Mouse (Mus musculus): ENCODE results near the gene Ptprg. TPM values are rescaled to one million over a fixed set of nuclear protein-coding genes. Genes with fewer than 3 reads are reported as not detected.
A peak's percentile ranks its signal among the peaks of the same experiment; 100 is the strongest.
"Not testable (repeated sequence)": the region's sequence is repeated elsewhere in the genome, so short reads cannot be mapped to it uniquely, and the experiment has no call there.

The Ptprg gene
- total RNA-seq, 2 experiments from 2014 or later: 123 TPM

- intact Hi-C loops (cut with DNase I): no loop called here
- DNase-seq (ENCODE audit: low spot score in 2 of 2): no peak
These were observed 237.9 kb downstream of the Ptprg start for GRCm38 (mm10) chr14:11791190-11791589.

- intact Hi-C loops (cut with DNase I): no loop called here
- no peak for DNase-seq (ENCODE audit: low spot score in 2 of 2)
These were observed 240.5 kb downstream of the Ptprg start for GRCm38 (mm10) chr14:11793847-11794246.

- intact Hi-C loops (cut with DNase I): no loop called here
- DNase-seq (ENCODE audit: low spot score in 2 of 2): no peak
These were observed 249.2 kb downstream of the Ptprg start for GRCm38 (mm10) chr14:11802355-11803035.

GRCm38 (mm10) chr14:11806674-11807073, 253.3 kb downstream of the Ptprg start:
- intact Hi-C loops (cut with DNase I): no loop called here
- no peak for DNase-seq (ENCODE audit: low spot score in 2 of 2)

GRCm38 (mm10) chr14:11807465-11807864, 254.1 kb downstream of the Ptprg start:
- intact Hi-C loops (cut with DNase I): no loop called here
- DNase-seq (ENCODE audit: low spot score in 2 of 2): no peak

- peak; percentile 37 to 52 for DNase-seq (ENCODE audit: low spot score in 2 of 2)
- intact Hi-C loops (cut with DNase I): loop anchor here (5.0 kb wide), 1 partner anchor 259 kb away; the partner anchor contains the start of gene Ptprg
These were observed 257.9 kb downstream of the Ptprg start for GRCm38 (mm10) chr14:11811142-11811761.

DNA sequence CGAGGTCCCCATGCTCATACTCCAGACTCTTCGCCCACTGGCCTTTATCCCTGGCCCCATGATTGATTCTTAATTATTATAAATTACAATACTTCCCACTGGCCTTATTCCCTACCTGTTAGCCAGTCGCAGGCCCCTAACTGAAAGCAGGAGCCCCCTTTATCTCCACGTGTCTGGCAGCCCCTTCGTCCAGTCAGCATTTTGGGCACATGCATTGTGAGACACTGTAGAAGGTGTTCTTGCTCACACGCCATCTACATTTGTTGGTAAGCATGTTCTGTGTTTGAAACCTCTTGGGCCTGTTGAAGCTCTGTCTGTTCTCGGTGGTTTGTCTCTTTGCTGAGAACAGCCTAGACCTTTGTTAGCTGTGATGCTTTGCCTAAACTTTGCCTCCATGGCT, 259.0 kb downstream of the Ptprg start:
- intact Hi-C loops (cut with DNase I): loop anchor here (5.0 kb wide), 1 partner anchor 260 kb away; the partner anchor contains the start of gene Ptprg
- DNase-seq (ENCODE audit: low spot score in 2 of 2): no peak

GRCm38 (mm10) chr14:11814811-11815210, 261.5 kb downstream of the Ptprg start:
- DNase-seq (ENCODE audit: low spot score in 2 of 2): not testable (repeated sequence)
- intact Hi-C loops (cut with DNase I): loop anchor here (5.0 kb wide), 1 partner anchor 263 kb away; the partner anchor contains the start of gene Ptprg

- intact Hi-C loops (cut with DNase I): no loop called here
- no peak for DNase-seq (ENCODE audit: low spot score in 2 of 2)
These were observed 263.9 kb downstream of the Ptprg start for GRCm38 (mm10) chr14:11817236-11817635.

DNA sequence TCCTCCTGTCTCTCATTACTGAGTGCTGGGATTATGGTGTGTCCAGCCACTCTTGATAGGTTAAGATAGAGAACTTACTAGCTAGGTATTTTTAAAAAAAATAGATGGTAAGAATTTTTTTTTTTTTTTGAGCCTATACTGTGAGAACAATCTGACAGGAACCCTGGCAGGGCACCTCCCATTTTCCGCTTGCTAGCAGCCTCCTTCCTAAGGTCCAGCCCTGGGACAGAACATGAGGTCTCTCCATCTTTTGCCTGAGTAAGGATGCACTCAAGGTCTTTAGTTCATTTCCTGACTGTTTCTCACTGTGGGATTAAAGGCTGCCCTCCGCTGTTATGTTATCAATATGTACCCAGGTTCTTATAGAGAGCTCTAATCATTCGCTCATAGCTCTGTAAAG, 264.7 kb downstream of the Ptprg start:
- intact Hi-C loops (cut with DNase I): no loop called here
- no peak for DNase-seq (ENCODE audit: low spot score in 2 of 2)

GRCm38 (mm10) chr14:11818721-11819120, 265.4 kb downstream of the Ptprg start:
- intact Hi-C loops (cut with DNase I): no loop called here
- no peak for DNase-seq (ENCODE audit: low spot score in 2 of 2)

- no peak for DNase-seq (ENCODE audit: low spot score in 2 of 2)
- intact Hi-C loops (cut with DNase I): no loop called here
These were observed 266.0 kb downstream of the Ptprg start for GRCm38 (mm10) chr14:11819326-11819725.

GRCm38 (mm10) chr14:11822830-11823700, 269.7 kb downstream of the Ptprg start:
- intact Hi-C loops (cut with DNase I): no loop called here
- no peak for DNase-seq (ENCODE audit: low spot score in 2 of 2)

GRCm38 (mm10) chr14:11823701-11824095, 270.4 kb downstream of the Ptprg start:
- DNase-seq (ENCODE audit: low spot score in 2 of 2): no peak
- intact Hi-C loops (cut with DNase I): no loop called here

DNA sequence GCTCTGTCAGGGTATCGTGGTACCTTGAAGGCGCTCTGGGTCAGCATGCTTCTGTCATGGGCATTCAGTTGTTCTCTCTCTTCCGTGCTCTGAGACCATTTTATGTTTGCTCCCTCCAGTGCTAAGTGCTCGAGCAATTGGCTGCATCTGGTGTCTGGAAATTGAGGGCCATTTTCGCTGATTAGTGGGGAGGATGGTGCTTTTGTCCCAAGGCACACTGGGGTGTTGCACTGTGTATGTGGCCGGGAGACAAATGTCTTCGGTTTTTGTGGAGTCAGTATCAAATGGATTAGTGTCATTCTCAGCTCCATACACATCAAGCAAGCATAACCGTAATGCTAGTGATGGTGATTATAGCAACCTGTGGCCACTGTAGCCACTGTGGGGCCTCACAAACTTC, 271.6 kb downstream of the Ptprg start:
- DNase-seq (ENCODE audit: low spot score in 2 of 2): no peak
- intact Hi-C loops (cut with DNase I): no loop called here

DNA sequence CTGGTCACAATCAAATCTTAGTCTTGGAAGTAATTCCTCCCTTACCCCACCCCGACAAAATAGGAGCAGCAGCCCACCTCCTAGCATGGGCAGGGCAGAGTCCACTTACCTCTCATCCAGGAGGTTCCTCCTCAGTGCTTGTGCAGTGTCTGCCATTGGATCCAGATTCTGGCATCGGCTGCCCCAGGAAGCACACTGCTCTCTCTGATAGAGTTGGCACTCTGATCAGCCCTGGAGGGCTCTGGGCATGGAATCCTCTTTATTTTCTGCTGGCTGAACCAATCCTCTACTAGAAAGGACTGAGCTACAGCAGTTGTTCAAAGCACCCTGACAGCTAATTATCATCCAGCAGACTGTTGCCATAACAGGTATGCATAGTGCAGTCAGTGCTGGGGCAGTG, 272.2 kb downstream of the Ptprg start:
- intact Hi-C loops (cut with DNase I): no loop called here
- DNase-seq (ENCODE audit: low spot score in 2 of 2): no peak

- intact Hi-C loops (cut with DNase I): no loop called here
- DNase-seq (ENCODE audit: low spot score in 2 of 2): no peak
These were observed 274.8 kb downstream of the Ptprg start for GRCm38 (mm10) chr14:11828086-11828485.

- no peak for DNase-seq (ENCODE audit: low spot score in 2 of 2)
- intact Hi-C loops (cut with DNase I): no loop called here
These were observed 280.3 kb downstream of the Ptprg start for GRCm38 (mm10) chr14:11833678-11834077.

DNA sequence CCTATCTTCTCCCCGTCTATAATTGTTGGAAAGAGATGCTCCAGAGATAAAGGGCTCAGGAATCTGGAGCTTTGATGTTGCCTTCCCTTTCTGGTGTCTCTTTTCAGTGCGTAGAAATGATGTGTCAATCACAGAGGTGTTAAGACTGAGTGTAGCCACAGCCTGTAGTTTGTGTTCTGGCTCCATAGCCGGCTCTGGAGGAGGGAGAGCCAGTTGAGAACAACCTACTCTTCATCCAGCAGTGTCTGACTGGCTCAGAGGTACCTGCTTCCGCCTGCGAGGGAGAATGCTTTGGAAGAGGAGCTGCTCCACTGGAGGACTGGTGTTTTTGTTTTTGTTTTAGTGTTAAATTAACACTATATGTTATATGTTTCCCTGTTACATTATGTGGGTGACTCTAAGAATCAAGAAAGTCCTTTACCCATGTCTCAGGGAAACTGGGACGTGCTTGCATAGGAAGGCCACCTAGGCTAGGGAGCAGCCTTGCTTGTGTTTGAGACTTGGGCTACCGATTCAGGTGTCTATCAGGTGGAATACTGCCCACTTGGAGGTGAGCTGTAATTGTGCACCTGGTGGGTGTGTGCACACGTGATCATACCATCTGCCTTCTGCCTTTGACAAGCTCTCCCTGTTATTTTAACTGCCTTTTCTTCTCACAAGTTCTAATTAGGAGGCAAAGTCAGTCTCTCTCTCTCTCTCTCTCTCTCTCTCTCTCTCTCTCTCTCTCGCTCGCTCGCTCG, 282.5 kb downstream of the Ptprg start:
- DNase-seq (ENCODE audit: low spot score in 2 of 2): peak in 1 of 2 experiments; percentile 21

More for the DNA sequence above, 282.5 kb downstream of the Ptprg start:
- intact Hi-C loops (cut with DNase I): no loop called here
